Mouse (Mus musculus) right cerebral cortex, postnatal 4 days (tissue): ENCODE measurements around the gene Rab6b.
A peak's percentile ranks its signal among the peaks of the same experiment; 100 is the strongest.

Experiments
- DNase-seq: peaks from one replicate; pipeline ENCODE4 v3.0.0-alpha.2; 2022

The Rab6b gene

GRCm38 (mm10) chr9:103208802-103209423, 97.3 kb downstream of the Rab6b start:
- no peak for DNase-seq

DNA sequence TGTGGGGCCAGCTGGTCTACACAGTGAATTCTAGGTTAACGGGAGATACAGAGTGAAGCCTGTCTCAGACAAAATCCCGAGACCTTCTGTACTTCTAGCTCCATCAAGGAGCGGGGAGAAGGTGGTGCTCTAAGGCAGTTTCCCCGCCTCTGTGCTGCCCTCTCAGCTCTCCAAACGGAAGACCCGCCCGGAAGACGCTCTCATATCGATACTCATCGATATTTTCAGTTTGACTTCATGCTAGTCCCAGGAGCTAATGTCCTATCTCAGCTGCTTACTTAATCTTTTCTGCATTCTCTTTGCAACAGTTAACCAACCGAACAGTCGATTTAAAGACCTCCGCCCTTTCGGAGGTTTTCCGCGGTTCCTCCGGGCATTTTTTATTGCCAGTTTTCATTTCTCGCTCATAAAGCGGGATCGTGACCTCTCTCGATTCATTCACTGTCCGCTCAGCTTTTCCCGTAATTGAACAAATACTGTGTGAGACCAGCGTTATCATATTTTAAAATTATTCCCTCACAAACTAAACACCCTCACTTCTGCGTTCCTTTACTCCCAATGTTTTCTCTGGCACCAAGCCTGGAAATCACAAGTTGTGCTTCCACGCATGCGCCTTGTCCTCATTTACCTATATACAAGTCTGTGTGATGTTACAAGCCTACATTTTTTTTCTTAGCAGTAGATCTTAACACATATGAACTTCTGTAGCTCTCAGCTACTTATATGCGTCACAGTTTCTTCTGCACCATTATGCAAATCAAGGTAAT, 101.2 kb downstream of the Rab6b start:
- no peak for DNase-seq

DNA sequence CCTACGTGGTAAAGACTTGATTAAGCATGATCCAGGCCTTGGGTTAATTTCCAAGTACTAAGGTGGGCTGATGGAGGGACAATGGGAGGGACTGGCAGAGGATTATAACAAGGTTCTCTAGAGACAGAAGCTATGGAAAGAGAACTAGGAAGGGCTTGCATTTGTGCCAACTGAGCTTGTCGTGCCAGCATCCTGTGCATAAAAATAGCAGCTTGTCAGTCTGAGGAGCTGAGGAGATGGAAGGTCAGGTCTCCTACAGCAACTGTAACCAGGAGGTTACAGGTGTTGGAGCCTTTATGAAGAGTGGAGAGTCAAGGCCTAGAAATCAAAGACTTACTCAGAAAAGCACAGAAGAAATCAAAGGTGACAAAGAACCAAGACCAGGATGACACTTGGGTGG, 102.0 kb downstream of the Rab6b start:
- DNase-seq = no peak

- no peak for DNase-seq
Measured at GRCm38 (mm10) chr9:103214281-103214680, 102.7 kb downstream of the Rab6b start.

- DNase-seq = no peak
Measured at GRCm38 (mm10) chr9:103224721-103225120, 113.1 kb downstream of the Rab6b start.

DNA sequence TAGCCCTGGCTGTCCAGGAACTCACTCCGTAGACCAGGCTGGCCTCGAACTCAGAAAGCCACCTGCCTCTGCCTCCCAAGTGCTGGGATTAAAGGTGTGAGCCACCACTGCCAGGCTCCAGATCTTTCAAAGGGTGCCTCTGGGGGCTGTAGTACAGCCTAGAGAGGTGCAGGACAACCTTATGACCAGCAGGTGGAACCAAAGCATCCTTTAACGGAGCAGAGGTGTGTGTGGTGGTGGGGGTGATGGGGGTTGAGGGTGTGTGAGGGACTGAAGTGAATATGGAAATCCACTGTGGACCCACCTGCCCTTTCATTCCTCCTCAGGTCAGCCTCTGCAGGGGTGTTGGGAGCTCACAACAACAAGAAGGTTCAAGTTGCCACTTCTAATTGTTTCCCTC, 113.9 kb downstream of the Rab6b start:
- no peak for DNase-seq

GRCm38 (mm10) chr9:103226806-103227205, 115.2 kb downstream of the Rab6b start:
- peak; percentile 18 for DNase-seq

- no peak for DNase-seq
Measured at GRCm38 (mm10) chr9:103227760-103228159, 116.2 kb downstream of the Rab6b start.

DNA sequence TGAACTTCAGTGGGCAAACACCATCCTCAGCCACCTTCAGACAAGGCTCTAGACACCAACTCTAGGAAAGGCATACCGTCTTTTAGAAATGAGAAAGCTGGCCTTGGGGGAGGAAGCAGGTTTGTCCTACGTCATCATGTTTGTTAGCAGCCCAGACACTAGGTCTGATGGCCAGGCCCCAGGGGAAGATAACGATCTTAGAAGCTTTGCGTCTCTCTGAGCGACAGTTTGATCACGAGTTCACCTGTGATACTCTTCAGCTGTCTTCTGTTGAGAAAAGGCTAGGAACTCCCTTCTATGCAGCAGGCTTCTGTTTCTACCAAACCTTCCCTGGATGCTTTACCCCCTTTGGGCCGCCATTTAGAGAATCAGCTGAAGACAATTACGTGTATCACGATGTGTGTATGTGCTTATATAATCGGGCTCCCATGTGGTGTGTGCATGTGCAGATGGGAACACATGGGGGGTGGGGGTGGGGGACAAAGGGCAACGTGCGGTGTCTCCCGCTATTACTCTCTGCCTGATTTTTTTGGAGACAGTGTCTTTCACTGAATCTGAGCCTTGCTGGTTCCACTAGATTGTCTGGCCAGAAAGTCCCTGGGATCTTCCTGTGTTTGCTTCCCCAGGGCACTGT, 116.9 kb downstream of the Rab6b start:
- no peak for DNase-seq

DNA sequence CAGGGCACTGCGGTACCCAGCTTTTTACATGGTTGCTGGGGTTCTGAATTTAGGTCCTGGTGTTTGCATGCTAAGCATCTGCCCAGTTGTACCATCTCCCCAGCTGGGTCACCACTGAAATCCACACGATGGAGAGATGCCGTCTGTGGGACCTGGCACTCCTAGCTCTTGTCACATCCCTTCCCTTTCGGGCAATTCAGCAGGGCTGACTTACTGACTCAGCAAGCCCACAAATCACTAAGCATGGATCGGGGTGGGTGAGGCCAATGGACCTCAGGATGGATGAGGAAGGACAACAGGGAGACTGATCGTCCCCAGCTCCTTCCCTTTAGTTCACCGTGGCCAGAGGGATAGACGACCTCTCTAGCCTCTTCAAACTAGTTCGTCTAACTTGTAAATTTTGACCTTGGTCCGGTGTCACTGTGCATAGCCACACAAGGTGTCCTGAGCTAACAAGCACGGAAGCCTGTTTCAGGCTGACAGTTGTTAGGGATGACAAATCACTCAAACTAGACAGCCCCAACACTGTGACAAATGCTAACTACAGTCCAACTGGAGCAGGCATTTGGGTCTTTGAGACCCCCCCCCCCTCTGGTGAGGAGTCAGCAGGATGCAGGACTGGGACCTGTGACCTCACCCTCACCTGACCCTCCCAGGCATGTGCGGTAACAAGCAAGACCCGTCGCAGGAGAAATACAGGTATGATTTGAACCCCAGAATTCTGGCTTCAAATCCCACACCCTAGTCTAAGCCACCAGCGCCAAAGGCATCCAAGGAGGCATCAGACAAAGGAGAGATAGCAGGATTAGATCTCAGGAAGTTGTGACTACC, 117.7 kb downstream of the Rab6b start:
- DNase-seq = no peak

- peak; percentile 14 for DNase-seq
Measured at GRCm38 (mm10) chr9:103230151-103230951, 118.8 kb downstream of the Rab6b start, which contains the start of the genes Gm20425 and Trf. Gene Gm20425, minus strand, starts transcription at chr9:103230307. Gene Trf, minus strand, starts transcription at chr9:103230444.

DNA sequence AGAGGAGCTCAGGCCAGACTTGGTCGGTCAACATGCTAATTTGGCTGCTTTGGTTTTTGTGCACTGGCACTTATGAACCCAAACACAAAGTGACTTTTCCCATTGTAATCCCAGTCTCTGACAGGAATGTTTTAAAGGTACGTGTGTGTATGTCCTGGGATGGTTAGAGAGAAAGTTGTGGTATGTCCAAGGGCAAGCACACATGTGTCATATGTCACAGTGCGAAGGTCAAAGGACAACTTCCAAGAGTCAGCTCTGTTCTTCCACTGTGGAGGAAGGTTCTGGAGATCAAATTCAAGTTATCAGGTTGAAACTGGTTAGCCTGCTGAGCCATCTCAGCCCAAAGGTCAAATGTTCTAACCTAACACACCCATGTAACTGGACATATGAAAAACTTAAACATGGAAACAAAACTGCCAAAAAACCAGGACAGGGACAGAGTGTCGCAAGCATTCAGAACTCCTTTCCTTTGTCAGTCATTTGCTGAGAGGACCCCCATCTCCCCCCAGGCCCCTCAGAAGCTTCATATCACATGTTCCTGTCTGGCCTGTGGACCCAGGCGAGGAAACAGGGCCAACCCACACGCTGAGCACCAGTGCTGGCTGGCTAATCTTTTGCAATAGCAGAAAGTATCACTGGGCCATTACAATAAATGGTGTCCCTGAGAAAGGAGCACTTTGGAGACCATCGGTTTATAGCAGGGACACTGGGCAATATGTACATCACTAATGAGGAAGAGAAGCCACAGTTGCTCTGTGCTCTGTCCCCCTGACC, 120.8 kb downstream of the Rab6b start:
- DNase-seq = no peak

DNA sequence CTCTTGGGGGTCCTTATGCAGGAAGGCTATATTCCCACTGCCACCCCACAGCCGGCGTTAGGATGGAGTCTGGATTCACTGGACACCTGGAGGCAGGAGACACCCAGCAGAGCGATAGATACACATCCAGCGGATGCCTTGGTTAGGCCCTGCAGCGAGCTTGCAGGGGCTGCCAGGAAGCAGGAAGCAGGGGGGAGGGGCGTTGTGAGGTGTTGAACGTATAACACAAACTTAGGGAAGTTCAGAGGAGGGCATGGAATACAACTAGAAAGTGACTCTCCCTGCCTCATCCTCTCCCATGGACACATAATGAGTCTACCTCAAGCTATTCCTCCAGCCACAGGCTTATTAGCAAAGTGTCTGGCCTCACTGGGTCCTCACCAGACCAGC, 121.4 kb downstream of the Rab6b start:
- DNase-seq = no peak

- no peak for DNase-seq
Measured at GRCm38 (mm10) chr9:103234059-103234458, 122.5 kb downstream of the Rab6b start.

DNA sequence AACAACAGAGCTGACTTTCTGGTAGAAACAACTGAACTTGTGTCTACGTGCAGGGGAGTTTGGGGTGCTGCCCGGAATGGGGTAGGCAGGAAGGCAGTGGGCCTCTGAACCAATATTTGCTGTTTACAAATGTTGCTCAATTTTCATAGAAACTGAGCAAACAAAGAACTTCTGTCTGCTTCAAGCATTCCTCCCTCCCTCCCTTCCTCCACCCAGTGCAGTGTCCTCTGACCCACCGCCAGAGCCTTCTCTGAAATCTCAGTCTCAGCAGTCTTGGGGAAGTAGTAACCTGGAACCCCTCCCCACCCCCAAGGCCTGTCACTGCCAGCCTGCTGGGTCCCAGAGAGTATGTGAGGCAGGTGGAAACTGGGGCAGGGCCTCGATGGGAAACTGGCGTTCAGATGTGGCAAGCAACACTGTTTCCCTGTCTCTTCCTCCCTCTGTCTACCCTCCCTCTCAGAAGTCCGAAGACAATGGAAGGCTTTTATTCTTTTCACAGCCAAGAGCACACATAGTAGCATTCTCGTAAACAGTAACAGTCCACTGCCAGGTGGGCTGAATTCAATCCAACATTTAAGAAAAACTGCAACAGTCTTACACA, 123.1 kb downstream of the Rab6b start:
- no peak for DNase-seq
